Mouse (Mus musculus): ENCODE data around the gene Zxdc. TPM values are rescaled to one million over a fixed set of nuclear protein-coding genes. Genes with fewer than 3 reads are reported as not detected.

Gene Zxdc
- polyA plus RNA-seq, 1 experiment from 2014 or later: 11.0 TPM

DNA sequence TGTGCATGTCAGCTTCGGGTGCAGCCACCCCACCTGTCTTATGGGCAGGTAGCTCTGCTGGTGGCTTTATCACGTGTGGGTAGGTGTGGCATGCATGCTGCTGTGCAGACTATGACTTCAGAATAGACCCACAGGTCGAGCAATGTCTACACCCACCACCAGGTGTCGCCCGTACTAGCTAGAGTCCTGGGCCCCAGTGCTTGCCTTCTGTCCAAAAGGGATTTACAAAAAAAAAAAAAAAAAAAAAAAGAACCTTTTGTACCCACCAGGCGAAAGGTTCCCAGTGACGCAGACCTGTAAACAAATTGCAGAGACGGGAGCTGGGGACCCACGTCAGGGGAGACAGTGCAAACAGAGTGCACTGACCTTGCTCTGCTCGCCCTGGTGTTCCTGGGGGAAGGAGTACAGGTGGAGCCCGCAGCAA, 65.9 kb downstream of the Zxdc start:
- H3K9me3 ChIP-seq: no peaks in the 10 kb centered on the region
- no peak overlapping the region for H3K4me2 ChIP-seq (replicated peaks)
- no peak overlapping the region for H3K9ac ChIP-seq (replicated peaks)
- H3K27ac ChIP-seq: no peak overlapping the region
- peaks cover 3% of the 10 kb centered on the region; the same call in 1 of the 2 replicates for H3K4me1 ChIP-seq (replicated peaks)
- H3K36me3 ChIP-seq: no peaks in the 10 kb centered on the region
- H3K4me3 ChIP-seq (replicated peaks): no peak overlapping the region
- ATAC-seq: peak; percentile 77
- 13% methylated on average over 11 of the region's 11 CpGs for WGBS
- H3K27me3 ChIP-seq: no peaks in the 10 kb centered on the region

DNA sequence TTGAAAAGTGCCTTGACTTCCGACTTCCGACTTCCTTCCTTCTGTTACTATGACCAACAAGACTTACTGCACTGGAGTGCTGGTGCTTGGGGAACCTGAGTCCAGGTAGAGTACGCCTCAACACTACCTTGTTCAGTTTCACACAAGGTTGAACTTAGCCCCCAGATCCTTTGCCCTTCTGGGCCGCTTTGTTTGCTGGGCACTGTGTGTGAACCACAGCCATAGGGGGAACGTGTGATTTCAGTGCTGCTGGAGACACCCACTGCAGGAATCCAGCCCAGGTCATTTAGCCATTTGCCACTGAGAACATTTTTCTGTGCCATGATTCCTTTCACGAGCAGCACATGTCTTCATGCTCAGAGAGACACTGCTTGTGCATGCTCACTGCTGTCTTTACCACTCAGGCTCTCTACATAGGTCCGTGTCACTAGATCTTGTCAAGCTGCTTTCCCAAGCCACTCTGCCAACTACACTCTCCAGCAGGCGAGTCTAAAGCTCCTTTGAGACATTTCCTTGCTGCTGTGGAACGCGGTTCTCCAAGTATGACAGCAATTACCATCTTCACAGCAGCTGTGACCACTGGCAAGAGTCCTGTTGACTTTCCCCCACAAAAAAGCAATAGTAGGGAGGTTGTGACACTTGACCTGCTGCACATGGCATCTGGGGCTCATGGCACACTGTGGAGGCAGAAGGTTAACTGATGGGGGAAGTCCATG, 67.1 kb downstream of the Zxdc start:
- Histone ChIP-seq H3K27ac (no peak overlapping the region), H3K9ac (replicated peaks) (no peak overlapping the region), H3K4me1 (replicated peaks) (peaks cover 3% of the 10 kb centered on the region; the same call in 1 of the 2 replicates), H3K4me3 (replicated peaks) (no peak overlapping the region), H3K27me3 (no peaks in the 10 kb centered on the region), H3K36me3 (no peaks in the 10 kb centered on the region), H3K4me2 (replicated peaks) (no peak overlapping the region), H3K9me3 (no peaks in the 10 kb centered on the region)
- 85% methylated on average over 10 of the region's 10 CpGs for whole genome bisulfite sequencing
- ATAC-seq: no peak

DNA sequence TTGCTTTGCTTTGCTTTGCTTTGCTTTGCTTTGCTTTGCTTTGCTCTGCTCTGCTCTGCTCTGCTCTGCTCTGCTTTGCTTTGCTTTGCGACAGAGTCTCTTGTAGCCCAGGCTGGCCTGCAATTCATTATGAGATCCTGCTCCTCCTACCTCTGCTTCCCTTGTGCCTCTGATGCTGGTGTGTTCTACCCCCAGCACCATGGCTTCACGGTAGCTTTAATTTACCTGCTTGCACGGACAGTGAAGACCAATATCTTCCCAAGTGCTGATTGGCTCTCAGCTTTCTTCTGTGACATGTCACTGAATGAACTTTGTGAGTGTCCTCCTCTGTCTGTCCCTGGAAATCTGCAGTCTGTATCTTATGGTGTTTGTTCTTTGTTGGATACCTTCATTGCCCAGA, 67.7 kb downstream of the Zxdc start:
- H3K27me3 ChIP-seq: no peaks in the 10 kb centered on the region
- H3K27ac ChIP-seq: no peak overlapping the region
- peaks cover 3% of the 10 kb centered on the region; the same call in 1 of the 2 replicates for H3K4me1 ChIP-seq (replicated peaks)
- H3K9me3 ChIP-seq: no peaks in the 10 kb centered on the region
- no peak overlapping the region for H3K4me2 ChIP-seq (replicated peaks)
- H3K36me3 ChIP-seq: no peaks in the 10 kb centered on the region
- ATAC-seq: no peak
- H3K4me3 ChIP-seq (replicated peaks): no peak overlapping the region
- H3K9ac ChIP-seq (replicated peaks): no peak overlapping the region
- 91% methylated on average over 3 of the region's 3 CpGs for WGBS

DNA sequence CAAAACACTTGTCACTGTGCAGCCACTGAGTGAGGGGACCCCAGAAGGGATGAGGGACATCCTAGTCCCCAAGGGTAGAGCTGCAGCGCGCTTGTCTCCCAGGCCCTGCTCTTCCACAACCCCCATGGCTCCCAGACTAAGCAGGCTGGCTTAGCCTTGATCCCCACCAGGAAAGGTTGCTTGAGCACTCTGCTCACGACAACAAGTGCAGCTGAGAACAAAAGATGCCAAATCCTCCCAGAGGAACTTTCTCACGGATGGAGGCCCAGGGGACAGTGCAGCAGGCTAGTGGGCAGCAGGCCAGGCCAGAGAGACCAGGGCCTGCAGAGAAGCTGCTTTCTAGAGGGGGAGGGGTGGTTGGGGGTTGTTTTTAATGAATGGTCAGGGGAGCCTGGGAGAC, 77.6 kb downstream of the Zxdc start:
- H3K9me3 ChIP-seq: no peaks in the 10 kb centered on the region
- no peaks in the 10 kb centered on the region for H3K27me3 ChIP-seq
- no peak overlapping the region for H3K4me2 ChIP-seq (replicated peaks)
- H3K36me3 ChIP-seq: no peaks in the 10 kb centered on the region
- H3K4me1 ChIP-seq (replicated peaks): peaks cover 14% of the 10 kb centered on the region
- peak; percentile 89 for ATAC-seq
- WGBS: 20% methylated on average over 4 of the region's 4 CpGs
- peak overlapping the region; percentile 35 for H3K27ac ChIP-seq
- H3K4me3 ChIP-seq (replicated peaks): no peak overlapping the region
- H3K9ac ChIP-seq (replicated peaks): no peak overlapping the region

DNA sequence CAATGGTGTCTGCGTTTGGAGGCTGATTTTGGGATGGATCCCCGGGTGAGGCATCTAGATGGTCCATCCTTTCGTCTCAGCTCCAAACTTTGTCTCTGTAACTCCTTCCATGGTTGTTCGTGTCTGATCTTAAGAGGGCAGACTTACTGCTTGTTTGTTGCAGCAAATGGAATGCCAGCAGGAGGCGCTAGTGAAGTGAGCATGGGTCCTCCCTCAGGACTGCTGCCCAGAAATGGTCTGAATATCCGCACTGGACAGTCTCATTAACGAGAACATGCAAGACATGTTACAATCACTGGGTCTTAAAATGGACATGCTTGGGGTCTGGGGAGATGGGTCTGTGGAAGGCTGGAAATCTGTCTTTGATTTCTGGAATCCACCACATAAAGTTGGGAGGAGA, 80.9 kb downstream of the Zxdc start:
- Histone ChIP-seq H3K4me2 (replicated peaks) (no peak overlapping the region), H3K27me3 (no peaks in the 10 kb centered on the region), H3K9ac (replicated peaks) (no peak overlapping the region), H3K4me1 (replicated peaks) (peaks cover 14% of the 10 kb centered on the region), H3K9me3 (no peaks in the 10 kb centered on the region), H3K4me3 (replicated peaks) (no peak overlapping the region), H3K36me3 (no peaks in the 10 kb centered on the region), H3K27ac (no peak overlapping the region)
- ATAC-seq: no peak
- WGBS: 31% methylated on average over 7 of the region's 7 CpGs

DNA sequence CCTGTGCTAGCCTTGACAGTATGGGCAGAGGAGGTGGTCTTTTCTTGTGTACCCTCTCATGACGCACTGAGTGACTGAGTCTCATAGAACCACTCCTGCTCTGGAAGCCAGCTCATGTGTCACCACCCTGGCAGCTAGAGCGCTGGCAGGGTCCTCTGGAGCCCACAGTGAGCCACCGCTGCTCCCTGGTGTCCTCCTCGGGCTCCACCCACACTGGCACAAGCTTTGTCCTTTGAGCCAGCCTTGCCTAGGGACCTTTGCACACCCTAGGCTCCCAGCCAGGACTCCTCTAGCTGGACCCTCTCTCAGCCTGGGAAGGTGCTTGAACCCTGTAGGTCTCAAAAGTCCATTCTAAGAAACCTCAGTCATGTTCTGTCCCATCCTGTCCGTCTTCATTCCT, 81.4 kb downstream of the Zxdc start:
- Histone ChIP-seq H3K4me2 (replicated peaks) (no peak overlapping the region), H3K27me3 (no peaks in the 10 kb centered on the region), H3K9me3 (no peaks in the 10 kb centered on the region), H3K4me3 (replicated peaks) (no peak overlapping the region), H3K27ac (no peak overlapping the region), H3K9ac (replicated peaks) (no peak overlapping the region), H3K4me1 (replicated peaks) (peaks cover 14% of the 10 kb centered on the region), H3K36me3 (no peaks in the 10 kb centered on the region)
- ATAC-seq: no peak
- 77% methylated on average over 5 of the region's 5 CpGs for WGBS

DNA sequence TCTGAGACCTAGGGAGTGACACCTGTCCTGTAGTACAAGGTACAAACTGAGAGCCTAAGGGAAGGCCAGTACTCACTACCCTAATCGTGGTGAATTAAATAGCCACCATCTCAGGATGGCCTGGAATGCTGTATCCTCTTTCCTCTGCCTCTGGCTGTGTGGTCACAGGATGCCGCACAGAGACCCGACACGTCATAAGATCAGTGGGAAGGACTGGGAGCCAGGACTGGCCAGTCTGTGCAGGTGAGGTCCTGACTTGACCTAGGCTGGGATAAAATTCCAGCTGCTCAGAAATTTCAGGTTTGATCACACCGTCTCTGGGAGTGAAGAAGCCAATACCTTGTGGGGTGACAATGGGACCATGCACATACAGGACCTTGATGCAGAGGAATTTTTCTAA, 82.2 kb downstream of the Zxdc start:
- H3K4me2 ChIP-seq (replicated peaks): no peak overlapping the region
- H3K27me3 ChIP-seq: no peaks in the 10 kb centered on the region
- H3K9ac ChIP-seq (replicated peaks): no peak overlapping the region
- no peak for ATAC-seq
- no peak overlapping the region for H3K27ac ChIP-seq
- H3K36me3 ChIP-seq: no peaks in the 10 kb centered on the region
- peaks cover 10% of the 10 kb centered on the region for H3K4me1 ChIP-seq (replicated peaks)
- H3K9me3 ChIP-seq: no peaks in the 10 kb centered on the region
- WGBS: 91% methylated on average over 5 of the region's 5 CpGs
- H3K4me3 ChIP-seq (replicated peaks): no peak overlapping the region

DNA sequence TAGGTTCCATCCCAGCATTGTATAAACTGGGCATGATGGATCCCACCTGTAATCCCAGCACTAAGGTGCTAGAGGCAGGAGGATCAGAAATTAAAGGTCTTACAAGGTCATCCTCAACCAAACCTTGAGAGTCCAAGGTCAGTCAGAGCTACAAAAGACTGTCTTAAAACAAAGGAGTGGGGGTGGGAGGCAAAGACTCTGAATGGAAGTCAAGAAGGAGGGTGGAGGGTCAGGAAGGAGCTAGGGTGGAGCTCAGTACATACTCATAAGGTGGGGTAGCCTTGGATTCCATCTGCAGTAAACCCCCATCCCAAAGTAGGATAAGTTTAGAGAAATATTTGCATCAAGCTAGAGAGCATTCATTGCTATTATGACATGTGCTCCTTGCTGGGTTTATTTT, 83.3 kb downstream of the Zxdc start:
- no peak for ATAC-seq
- H3K4me1 ChIP-seq (replicated peaks): no peaks in the 10 kb centered on the region
- H3K4me3 ChIP-seq (replicated peaks): no peak overlapping the region

More for the DNA sequence above, 83.3 kb downstream of the Zxdc start:
- Histone ChIP-seq H3K9me3 (no peaks in the 10 kb centered on the region), H3K9ac (replicated peaks) (no peak overlapping the region), H3K27me3 (no peaks in the 10 kb centered on the region), H3K36me3 (no peaks in the 10 kb centered on the region), H3K4me2 (replicated peaks) (no peak overlapping the region), H3K27ac (no peak overlapping the region)

Other genes starting within 250 kb of the Zxdc start
- not detected in 2 replicates for gene Vmn1r51, start 246.9 kb upstream of the Zxdc start, polyA plus RNA-seq (2015; fragmentation: Nextera tagmentation; extraction: Ambion mirVana)
- not detected in 2 replicates for gene Vmn1r52, start 194.7 kb upstream of the Zxdc start, polyA plus RNA-seq (2015; fragmentation: Nextera tagmentation; extraction: Ambion mirVana)
- not detected in 2 replicates for gene V1ra8, start 166.7 kb upstream of the Zxdc start, polyA plus RNA-seq (2015; fragmentation: Nextera tagmentation; extraction: Ambion mirVana)
- not detected in 2 replicates for gene Vmn1r53, start 145.1 kb upstream of the Zxdc start, polyA plus RNA-seq (2015; fragmentation: Nextera tagmentation; extraction: Ambion mirVana)
- gene Vmn1r54, start 123.2 kb upstream of the Zxdc start, polyA plus RNA-seq (2015; fragmentation: Nextera tagmentation; extraction: Ambion mirVana): not detected in 2 replicates
- not detected in 2 replicates for gene BC048671, start 68.3 kb upstream of the Zxdc start, polyA plus RNA-seq (2015; fragmentation: Nextera tagmentation; extraction: Ambion mirVana)
- not detected in 2 replicates for gene Chst13, start 44.3 kb upstream of the Zxdc start, polyA plus RNA-seq (2015; fragmentation: Nextera tagmentation; extraction: Ambion mirVana)
- gene Uroc1, start 36.2 kb upstream of the Zxdc start, polyA plus RNA-seq (2015; fragmentation: Nextera tagmentation; extraction: Ambion mirVana): not detected in 2 replicates
- 6.7 and 8.4 TPM in 2 replicates for gene Cfap100, start 59.3 kb downstream of the Zxdc start, polyA plus RNA-seq (2015; fragmentation: Nextera tagmentation; extraction: Ambion mirVana)
- gene Klf15, start 93.1 kb downstream of the Zxdc start, polyA plus RNA-seq (2015; fragmentation: Nextera tagmentation; extraction: Ambion mirVana): 8.7 and 9.0 TPM in 2 replicates
- 28.3 and 30.8 TPM in 2 replicates for gene Aldh1l1, start 116.9 kb downstream of the Zxdc start, polyA plus RNA-seq (2015; fragmentation: Nextera tagmentation; extraction: Ambion mirVana)
- 3.3 and 3.6 TPM in 2 replicates for gene Slc41a3, start 235.2 kb downstream of the Zxdc start, polyA plus RNA-seq (2015; fragmentation: Nextera tagmentation; extraction: Ambion mirVana)